Mouse (Mus musculus): ENCODE measurements around the gene Cd83.

Cd83 gene

DNA sequence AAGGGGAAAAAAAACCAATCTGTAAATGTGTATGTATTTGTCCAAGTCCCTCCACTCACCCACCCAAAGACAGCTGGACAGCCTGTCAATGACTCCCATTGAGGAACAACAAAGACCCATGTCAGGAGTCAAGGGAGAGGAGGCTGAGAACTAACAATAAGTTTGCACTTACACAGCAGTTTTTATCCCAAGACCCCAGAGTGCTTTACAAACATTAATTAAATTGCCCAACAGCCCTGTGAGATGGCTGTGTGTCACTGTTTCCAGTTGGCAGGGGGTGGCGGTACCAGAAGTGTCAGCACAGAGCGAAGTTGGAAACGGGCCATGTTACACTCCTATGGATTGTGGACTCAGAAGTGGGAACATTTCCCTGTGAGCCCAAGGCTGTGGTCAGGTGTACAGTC lies 22.7 kb downstream of the Cd83 start:
- no peak for DNase-seq

DNA sequence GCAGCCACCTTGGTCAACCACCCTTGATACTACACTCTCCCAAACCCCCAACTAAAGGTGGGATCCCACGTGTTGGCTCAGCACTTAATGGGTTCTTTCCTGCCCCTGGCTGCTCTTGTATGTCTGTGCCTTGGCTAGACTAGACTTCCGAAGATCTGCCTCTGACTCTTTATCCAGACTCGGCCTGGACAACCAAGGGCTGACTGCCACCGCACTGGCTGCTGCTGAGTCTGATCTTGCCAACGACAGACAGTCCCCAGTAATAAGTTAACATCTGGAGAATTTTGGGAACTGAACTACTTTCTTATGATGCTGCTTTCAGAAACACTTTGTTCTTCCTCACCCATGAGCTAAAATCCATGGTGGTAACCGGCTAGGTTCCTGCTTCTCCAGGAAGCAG lies 26.0 kb downstream of the Cd83 start:
- DNase-seq, result no peak

DNA sequence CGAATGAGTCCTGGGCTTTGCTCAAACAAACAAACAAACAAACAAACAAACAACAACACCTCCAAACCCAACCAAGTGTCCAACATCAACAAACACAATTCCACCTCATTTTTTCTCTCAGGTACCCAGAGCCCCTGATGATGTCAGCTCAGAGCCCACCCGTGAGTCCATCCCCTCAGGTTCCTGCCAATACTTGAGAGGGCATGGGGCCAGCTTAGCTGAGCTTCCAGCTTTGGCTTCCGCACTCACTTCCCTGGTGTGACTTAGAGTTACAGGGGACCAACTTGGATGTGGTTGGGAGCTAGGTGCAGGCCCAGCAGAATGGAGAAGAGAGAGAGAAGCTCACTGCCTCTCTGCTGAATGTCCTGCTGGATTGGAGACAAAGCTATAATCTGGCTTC lies 27.3 kb downstream of the Cd83 start:
- no peak for DNase-seq

DNA sequence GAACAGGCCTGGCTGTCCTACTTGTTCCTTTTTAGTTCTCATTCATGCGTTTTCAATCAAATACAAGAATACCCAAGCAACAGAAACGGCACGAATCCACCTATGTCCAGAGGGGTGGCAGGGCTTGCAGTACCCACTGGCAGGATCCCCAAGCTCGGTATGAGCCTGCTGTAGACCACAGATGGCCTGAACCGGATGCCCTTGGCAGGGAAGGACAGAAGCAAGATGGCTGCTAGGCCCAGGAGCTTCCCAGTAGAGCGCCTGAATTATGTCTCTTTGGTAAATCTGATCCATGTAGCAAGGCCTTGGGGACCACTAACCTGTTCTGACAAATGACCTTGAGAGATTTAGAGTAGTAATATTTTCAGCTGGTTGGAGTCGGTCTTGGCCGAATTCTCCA lies 28.9 kb downstream of the Cd83 start:
- no peak for DNase-seq

DNA sequence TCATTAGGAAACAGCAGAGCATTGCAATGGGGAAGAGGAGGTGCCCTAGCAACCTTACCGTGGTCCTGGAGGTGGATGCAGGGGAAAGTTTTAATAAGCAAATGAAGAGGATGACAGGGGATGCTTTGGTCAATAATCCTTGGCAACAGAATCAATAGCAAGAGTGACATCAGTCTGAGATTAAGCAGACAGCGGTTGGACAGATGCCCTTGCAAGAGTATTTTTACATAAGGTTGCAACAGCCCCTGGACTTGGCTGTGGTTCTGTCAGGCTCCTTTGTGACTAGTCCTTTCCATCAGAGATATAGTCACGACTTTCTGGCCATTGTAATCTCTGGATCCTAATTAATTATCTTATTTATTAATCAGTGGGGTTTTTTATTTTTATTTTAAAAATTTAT lies 32.9 kb downstream of the Cd83 start:
- DNase-seq, result no peak

DNA sequence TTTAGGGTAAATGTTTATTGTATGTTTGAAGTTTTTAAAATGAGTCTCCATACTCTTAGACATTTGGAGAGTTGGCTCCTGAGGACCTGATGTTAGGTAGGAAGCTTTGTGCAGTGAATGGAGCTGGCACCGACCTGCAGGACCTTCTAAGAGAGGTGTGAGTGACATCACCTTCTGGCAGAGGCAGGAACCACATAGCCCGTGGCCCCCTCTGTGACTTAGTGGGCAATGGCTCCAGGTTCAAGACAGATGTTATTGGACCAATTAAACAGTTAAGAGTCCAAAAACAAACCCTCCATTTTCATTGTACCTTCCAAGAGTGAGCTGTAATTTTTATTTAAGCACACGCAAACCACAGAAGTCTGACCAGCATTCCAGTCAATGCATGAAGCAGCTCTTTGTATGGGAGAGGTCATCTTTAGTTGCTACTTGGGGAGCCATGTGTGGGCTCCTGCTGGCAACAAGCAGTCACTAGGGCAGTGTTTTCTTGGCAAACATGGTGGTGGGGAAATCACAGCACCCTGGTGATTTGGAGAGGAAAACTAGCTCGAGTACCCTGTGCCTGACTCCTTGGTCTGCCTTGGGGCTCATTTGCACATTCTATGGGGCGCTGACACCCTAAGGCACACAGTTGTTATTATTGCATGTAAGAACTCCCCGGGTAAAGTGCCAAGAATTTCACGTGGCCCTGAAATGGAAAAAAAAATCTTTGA lies 33.9 kb downstream of the Cd83 start:
- no peak for DNase-seq

DNA sequence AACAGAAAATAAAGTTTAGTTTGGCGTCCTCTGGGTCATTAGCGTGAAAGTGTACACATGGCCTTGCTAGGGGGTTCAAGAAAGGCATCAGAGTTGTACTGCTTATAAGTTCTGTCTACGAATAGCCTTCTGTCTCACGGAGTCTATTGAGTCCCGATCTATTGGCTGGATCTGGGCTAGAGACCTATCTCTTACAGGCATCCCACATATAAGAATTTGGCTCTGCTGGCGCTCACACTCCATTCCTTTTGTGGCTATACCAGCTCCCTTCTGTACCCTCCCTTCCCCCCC lies 34.4 kb downstream of the Cd83 start:
- DNase-seq, result no peak

DNA sequence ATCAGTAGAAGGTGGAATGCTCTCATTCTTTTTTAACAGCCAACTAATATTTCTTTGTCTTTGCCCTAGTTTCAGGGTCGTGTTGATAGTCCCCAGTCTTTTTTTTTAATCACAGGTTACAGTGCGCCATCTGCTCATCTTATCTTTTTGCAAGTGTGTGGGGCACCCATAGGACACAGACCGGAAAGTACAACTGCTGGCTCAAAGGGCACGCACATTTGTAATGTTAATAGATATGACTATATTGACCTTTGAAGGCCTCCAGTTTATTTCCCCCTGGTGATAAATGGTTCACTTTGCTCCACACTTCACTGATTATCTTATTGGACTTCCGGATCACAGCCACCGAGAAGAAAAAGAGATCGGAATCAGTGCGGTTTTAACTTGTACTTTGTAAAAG lies 35.5 kb downstream of the Cd83 start:
- DNase-seq, result no peak

DNA sequence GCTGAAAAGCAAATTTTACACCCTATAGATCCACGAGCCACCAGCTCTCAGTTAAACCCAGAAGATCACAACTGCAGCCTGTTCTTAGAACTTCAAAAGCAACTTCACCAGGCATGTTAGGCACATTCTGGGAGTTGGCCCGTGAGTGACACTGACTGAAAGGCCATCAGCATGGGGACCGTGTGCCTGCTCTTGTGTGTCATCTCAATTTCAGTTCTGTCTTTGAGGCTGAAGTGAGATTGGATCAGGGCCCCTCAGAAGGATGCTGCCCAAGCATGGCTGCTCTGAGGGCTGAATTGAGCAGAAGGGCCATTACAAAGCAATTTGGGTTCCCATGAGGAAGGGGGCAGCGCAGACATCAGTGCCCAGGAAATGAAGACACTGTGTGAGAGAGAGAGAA lies 37.7 kb downstream of the Cd83 start:
- DNase-seq, result no peak

DNA sequence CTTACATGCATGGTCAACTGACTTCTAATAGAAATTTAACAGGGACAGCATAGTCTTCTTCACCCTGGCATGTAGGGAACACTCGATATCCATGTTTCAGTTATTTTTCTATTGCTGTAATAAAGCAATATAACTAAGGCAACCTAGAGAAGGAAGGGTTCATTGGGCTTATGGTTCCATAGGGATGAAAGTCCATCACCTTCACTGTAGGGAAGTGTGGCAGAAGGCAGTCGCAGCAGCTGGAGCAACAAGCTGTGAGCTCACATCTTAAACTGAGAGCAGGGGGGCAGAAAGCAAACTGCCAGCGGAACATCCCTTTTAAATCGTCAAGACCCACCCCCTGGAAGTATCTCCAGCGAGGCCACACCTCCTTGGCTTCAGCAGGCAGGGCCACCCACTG lies 44.1 kb downstream of the Cd83 start:
- no peak for DNase-seq

DNA sequence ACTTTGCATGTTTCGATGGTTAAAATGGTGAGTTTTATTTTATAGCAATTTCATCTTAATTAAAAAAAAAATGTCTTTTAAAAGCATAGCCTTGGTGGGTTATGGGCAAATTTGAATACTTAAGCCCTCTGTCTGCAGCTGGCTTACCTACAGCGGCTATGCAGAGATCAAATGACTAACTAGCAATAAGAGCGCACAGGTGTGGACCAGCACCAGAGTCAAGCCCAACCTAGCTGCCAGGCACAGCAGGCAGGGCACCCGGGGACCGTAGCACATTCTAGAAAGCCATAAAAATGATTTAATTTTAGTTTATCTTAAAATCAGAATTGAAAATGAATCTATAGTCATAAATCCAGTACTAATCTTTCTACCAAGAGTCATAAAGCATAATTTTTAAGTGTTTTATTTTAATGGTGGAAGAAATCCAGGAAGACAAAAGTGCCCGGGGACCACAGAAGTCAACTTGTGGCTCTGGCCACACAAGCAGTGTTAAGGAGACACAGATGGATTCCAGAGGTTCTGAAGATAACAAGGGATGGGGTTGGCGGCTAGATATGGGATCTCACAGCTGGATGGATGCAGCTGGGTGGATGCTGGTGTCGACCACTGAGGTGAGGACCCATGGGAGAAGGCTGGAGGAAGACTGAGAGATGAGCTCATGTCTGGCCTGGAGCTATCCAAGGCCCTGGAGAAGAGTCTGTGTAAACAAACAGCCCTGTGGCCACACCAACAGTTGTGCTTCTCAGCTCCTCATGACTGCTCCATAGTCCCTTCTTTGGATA lies 46.5 kb downstream of the Cd83 start:
- no peak for DNase-seq

DNA sequence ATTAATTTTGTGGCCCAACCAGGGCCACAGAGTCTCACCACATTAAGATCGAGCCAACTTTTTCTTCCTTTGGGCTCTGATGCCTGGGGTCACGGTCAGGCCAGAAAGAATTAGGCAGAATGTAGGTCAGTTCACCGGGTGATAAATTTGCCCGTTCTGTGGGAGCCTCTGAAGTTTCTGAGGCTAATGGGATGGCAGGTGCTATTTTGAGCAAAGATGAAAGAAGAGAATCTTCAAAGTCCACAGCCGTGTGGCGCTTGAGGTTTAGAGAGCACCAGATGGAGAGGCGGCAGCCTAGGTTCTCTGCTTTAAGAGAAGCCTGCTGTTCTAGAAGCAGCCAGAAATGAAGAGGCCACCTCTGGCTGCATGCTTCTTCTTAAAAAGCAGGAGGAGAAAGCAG lies 48.2 kb downstream of the Cd83 start:
- DNase-seq, result no peak

DNA sequence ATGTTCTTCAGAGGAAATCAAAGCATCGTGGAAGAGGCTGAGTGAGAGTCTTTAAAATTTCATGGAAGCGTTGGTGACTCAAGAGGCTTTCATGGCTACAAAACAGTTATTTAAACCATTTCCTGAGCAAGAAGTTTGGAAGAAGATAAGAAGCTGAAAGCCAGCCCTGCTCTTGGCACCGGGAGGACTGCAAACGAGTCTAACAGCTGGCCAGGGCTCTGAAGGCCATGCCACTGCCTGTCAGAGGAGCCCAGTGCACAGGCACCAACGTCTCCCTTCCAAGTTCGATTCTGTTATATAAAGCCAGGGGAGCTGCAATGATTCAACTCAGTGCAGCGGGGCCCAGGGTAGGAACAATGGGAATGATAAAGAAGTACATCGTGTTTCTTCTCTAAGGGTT lies 51.8 kb downstream of the Cd83 start:
- no peak for DNase-seq

DNA sequence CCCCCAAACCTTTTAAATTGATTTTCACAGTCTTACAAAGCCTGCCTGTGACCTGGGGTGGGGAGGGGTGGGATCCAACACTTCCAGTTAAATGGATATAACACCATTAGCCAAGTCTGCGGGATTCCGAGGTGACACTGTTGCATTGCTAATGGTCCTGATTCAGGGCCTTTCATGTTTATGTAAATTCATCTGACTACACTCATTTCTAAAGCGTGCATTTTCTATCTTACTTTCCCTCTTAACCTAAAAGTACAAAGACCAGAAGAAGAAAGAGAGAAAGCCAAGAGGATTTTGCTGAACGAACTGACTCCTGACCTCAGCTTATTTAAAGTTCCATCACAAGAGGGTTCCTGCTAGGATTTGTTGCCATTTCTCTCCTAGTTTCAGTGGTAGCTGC lies 53.2 kb downstream of the Cd83 start:
- DNase-seq, result no peak

DNA sequence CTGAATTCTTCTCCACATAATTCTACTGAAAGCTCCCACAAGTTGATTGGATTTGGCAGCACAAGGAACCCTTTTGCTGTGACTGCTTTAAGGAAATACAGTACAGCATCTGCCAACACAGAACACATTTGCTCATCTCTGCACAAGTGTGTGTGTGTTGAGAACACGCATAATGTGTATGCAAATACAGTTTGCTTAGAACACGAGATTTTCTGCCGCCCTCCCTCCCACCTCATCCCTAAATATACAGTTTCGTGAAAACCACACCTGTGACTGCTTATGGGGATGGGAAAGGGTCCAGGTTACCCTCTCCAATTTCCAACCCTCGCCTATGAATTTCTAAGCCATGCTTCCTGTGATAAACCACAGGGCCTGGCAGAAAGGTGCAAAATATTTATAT lies 60.6 kb downstream of the Cd83 start:
- DNase-seq, result no peak

DNA sequence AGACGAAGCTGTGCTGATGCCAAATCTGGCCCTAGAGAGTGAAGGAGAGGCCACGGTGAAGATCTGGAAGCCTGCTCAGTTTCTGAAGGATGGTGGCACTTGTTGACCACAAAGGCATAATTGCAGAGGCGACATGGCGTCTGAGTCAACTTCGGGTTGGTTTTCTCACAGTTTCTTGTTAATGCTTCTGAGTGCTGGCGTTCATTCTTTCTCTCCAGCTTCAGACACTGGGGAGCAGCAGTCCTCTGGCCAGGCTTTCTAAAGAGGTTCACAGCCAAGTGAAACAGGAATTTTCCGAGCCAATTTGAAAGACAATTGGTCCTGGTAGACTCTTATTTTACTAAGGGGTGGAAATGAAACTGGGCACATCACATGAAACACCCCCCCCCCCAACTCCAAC lies 62.6 kb downstream of the Cd83 start:
- DNase-seq, result no peak

DNA sequence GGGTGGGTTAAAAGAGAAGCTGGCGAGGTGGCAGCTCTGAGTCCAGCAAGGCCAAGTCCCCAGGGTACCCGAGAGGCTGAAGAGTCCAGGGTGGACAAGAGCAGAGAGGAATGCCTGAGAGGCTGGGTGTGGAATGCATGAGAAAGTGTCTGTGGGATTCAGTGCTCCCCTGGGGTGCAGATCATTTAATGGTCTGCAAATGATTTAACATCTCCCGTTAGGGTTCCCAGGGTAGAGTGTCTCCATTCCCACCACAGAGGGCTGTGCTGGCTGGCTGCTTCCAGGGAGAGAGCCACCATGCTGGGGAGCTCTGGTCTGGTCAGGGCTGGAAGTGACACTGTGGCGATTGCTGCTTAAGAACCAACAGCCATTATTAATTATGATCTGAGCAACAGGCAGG lies 65.2 kb downstream of the Cd83 start:
- DNase-seq, result no peak

DNA sequence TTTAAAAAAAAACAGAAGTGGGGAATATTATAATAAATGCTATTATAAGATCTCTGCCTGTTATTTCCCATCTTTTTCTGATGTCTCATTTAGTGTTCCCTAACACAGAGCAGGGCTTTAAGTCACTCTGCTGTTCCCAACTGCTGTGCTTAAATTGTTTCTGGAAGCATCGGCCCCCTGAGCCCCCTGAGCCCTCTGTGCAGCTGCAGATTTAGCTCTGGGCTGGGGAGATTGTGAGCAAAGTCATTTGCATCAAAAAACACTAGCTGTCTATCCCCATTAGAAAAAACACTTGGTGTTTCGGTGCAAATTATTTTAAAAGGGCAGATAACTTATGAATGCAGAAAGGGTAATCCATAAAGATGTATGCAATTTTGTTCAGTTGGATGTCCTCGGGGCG lies 66.5 kb downstream of the Cd83 start:
- no peak for DNase-seq
